Mouse (Mus musculus): ENCODE measurements around the gene Tmed4.

GRCm38 (mm10) chr11:6319374-6319773 is 44.7 kb upstream of the Tmed4 start:
- TF ChIP-seq CTCF (IDR thresholded peaks at IDR 0.05; ENCODE audit: insufficient read depth, low read length) (no peak), POLR2A (IDR thresholded peaks at IDR 0.05; ENCODE audit: borderline replicate concordance, extremely low read depth, low read depth, low read length) (no peak)

Measured in lung, adult 2 months (tissue).